Mouse (Mus musculus) cerebellum, adult 2 months (tissue): ENCODE results near the gene Arap2.

Experiments
- CTCF ChIP-seq: fragments of 200-500 bp; IDR thresholded peaks from 2 replicates; pipeline ENCODE4 v1.5.1; 2011; ENCODE audit warnings: low read depth, mild to moderate bottlenecking, control low read depth, low read length, moderate library complexity, borderline replicate concordance; ENCODE audit not compliant: insufficient read depth
- POLR2A ChIP-seq: fragments of 200-500 bp; IDR thresholded peaks from 2 replicates; pipeline ENCODE4 v1.6.1; 2011; ENCODE audit warnings: low read length, control low read depth, borderline replicate concordance; ENCODE audit not compliant: insufficient read depth

DNA sequence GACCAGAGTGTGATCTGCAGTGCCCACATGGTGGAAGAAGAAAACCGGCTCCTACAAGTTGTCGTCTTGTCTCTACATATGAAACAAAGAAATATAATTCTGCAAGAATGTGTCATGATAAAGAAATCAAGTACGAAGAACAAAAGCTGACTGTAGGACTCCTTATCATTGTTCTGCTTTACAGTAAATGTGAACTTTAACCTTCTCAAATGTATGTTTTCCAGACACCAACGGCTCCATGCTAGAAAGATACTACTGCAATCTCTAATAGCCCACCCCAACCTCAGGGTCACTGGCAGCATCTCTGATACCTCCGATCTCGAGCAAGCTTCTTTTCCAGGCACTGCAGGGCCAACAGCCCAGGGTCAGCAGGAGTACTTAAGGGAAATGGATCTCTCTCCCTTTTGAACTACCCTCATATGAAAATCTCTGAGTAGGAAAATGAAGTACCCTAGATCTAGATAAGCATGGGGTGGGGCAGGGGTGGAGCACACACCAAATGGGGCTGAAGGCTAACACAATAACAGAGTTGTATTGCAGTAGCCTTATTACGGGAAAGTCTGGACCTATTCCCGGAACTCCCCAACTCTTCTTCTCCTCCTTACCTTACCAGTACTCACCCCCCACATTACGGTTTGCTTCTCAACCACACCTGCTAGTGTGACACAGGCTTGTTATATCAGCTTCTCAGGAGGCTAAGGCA lies 22.6 kb downstream of the Arap2 start:
- TF ChIP-seq CTCF (no peak), POLR2A (no peak)
